Mouse (Mus musculus) liver, embryonic 13.5 days (tissue): ENCODE measurements at regions not wholly inside any gene's neighbourhood (a gene's known extent, or its start where the extent isn't known, plus 50 kb on each side); places are given as distances from the start of the nearest gene placed in this dataset.
A peak's percentile ranks its signal among the peaks of the same experiment; 100 is the strongest.

Source experiments
- ATAC-seq: fragments of 200-750 bp; cut with Nextera tagmentation; 2 replicates; pipeline ENCODE4 v1.8.0; 2017; ENCODE audit warnings: low read depth, mild to moderate bottlenecking, moderate number of reproducible peaks, moderate library complexity
- DNase-seq: peaks from one replicate; pipeline ENCODE4 v3.0.0; 2022
- H3K27ac ChIP-seq: fragments of 300-500 bp; sonication (generic); 2 replicates; pipeline ENCODE4 v1.5.1; 2015; ENCODE audit warnings: moderate library complexity, mild to moderate bottlenecking, inconsistent platforms
- H3K27me3 ChIP-seq: fragments of 300-500 bp; sonication (generic); 2 replicates; pipeline ENCODE4 v1.6.1; 2015; ENCODE audit warnings: mild to moderate bottlenecking, inconsistent platforms
- H3K36me3 ChIP-seq: fragments of 300-500 bp; sonication (generic); 2 replicates; pipeline ENCODE4 v1.6.1; 2015; ENCODE audit warnings: mild to moderate bottlenecking, inconsistent platforms
- H3K4me1 ChIP-seq: fragments of 300-500 bp; sonication (generic); replicated peaks from 2 replicates; pipeline ENCODE4 v1.6.1; 2015; ENCODE audit warnings: inconsistent platforms
- H3K4me2 ChIP-seq: fragments of 300-500 bp; sonication (generic); 2 replicates; pipeline ENCODE4 v1.6.1; 2015; ENCODE audit warnings: inconsistent platforms, mild to moderate bottlenecking, moderate library complexity
- H3K4me3 ChIP-seq: fragments of 300-500 bp; sonication (generic); replicated peaks from 2 replicates; pipeline ENCODE4 v1.5.1; 2015; ENCODE audit warnings: mild to moderate bottlenecking, inconsistent platforms
- H3K9ac ChIP-seq: fragments of 300-500 bp; sonication (generic); 2 replicates; pipeline ENCODE4 v1.6.1; 2015; ENCODE audit warnings: mild to moderate bottlenecking, inconsistent platforms
- H3K9me3 ChIP-seq: fragments of 300-500 bp; sonication (generic); replicated peaks from 2 replicates; pipeline ENCODE4 v1.6.1; 2016; ENCODE audit warnings: inconsistent platforms
- WGBS: fragments of 180-500 bp; shearing (Covaris S2); methylation state at CpG from one replicate; pipeline ENCODE4 v1.1.7; 2015; ENCODE audit not compliant: insufficient replicate concordance; 5-methylcytosine and 5-hydroxymethylcytosine counted together

GRCm38 (mm10) chr9:22998306-22998705 is 224.6 kb upstream of the Bmper start:
- no peak overlapping the region for H3K27ac ChIP-seq
- no peak for DNase-seq

GRCm38 (mm10) chr9:22999181-22999580 is 223.7 kb upstream of the Bmper start:
- WGBS = 50% methylated on average over 4 of the region's 4 CpGs
- Histone ChIP-seq H3K9ac (no peak overlapping the region), H3K9me3 (no peaks in the 10 kb centered on the region), H3K4me2 (no peak overlapping the region), H3K4me1 (no peaks in the 10 kb centered on the region), H3K4me3 (no peak overlapping the region), H3K27ac (no peak overlapping the region), H3K27me3 (no peaks in the 10 kb centered on the region), H3K36me3 (no peaks in the 10 kb centered on the region)
- no peak for ATAC-seq
- DNase-seq = no peak

More at GRCm38 (mm10) chr9:22998306-22998705, 224.6 kb upstream of the Bmper start:
- no peak for ATAC-seq
- H3K9me3 ChIP-seq = no peaks in the 10 kb centered on the region
- no peak overlapping the region for H3K4me3 ChIP-seq
- no peak overlapping the region for H3K4me2 ChIP-seq
- H3K4me1 ChIP-seq = no peaks in the 10 kb centered on the region
- H3K36me3 ChIP-seq = no peaks in the 10 kb centered on the region
- WGBS = 70% methylated on average over 6 of the region's 6 CpGs
- no peak overlapping the region for H3K9ac ChIP-seq
- no peaks in the 10 kb centered on the region for H3K27me3 ChIP-seq

- no peak overlapping the region for H3K9ac ChIP-seq
- no peak overlapping the region for H3K27ac ChIP-seq
- no peaks in the 10 kb centered on the region for H3K4me1 ChIP-seq
- ATAC-seq = no peak
- no peaks in the 10 kb centered on the region for H3K27me3 ChIP-seq
- 72% methylated on average over 3 of the region's 3 CpGs for WGBS
- H3K4me3 ChIP-seq = no peak overlapping the region
- H3K4me2 ChIP-seq = no peak overlapping the region
- no peaks in the 10 kb centered on the region for H3K9me3 ChIP-seq
- H3K36me3 ChIP-seq = no peaks in the 10 kb centered on the region
- no peak for DNase-seq
These were observed 222.7 kb upstream of the Bmper start for GRCm38 (mm10) chr9:23000200-23000599.

DNA sequence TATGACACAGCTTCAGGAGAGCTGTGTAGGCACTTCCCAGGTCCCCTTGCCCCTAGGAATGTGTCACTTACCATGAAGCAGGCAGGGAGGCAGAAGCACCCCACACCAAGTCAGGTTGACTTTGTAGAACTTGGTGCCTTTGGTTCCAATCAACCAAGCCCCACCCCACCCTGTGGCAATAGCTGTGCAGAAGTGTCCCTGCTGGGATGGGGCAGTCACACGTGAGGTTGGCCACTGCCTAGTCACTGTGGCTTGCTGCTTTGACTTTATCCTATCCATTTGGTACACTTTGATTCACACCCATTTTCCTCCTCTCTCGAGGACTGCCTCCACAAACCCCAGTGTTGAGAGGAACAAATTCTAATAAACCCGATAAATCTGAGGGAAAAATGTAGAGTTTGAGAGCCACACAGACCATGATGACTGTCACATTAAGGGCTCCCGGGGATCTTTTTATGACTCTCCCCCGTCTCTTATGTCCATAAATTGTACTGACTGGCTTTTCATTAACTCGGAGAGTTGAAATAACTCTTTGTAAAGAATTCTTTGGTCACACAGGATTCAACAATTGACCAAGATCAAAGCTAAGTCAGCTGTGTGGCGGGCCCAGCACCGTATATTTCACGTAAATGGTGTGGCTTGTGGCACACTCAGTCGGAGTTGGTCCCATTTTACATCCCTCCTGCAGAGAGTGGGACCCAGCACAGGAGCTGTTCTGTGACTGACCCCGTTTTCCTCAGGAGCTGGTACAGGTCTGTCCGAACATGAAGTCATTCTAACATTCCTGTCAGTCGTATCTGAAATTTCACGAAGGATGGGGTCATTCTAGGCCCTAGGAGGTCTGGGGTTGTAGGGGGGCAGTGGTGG is 219.4 kb upstream of the Bmper start:
- H3K4me2 ChIP-seq = no peak overlapping the region
- no peak overlapping the region for H3K4me3 ChIP-seq
- H3K27ac ChIP-seq = no peak overlapping the region
- no peak for ATAC-seq
- no peak overlapping the region for H3K9ac ChIP-seq
- 67% methylated on average over 14 of the region's 14 CpGs for WGBS
- no peaks in the 10 kb centered on the region for H3K27me3 ChIP-seq
- no peak for DNase-seq
- no peaks in the 10 kb centered on the region for H3K4me1 ChIP-seq
- no peaks in the 10 kb centered on the region for H3K36me3 ChIP-seq
- no peaks in the 10 kb centered on the region for H3K9me3 ChIP-seq

DNA sequence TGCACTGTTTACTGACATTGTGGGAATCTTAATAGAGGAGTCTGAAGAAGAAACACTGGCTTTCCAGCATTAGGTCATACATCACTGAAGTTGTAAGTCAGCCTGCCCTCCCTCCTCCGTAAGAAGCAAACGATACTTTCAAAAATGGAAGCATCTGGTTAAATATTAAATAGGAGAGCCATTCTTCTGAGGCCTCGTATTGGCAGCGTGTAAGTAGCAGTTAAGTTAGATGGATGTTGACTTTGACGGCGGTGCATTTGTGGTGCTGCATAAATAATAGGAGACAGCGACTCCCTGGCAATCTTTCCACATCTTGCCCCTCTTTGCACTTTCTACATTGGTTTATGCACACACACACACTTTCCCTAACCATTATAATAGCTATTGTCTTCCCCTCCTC is 217.9 kb upstream of the Bmper start:
- H3K4me2 ChIP-seq = no peak overlapping the region
- H3K9ac ChIP-seq = no peak overlapping the region
- H3K27ac ChIP-seq = no peak overlapping the region
- H3K9me3 ChIP-seq = no peaks in the 10 kb centered on the region
- WGBS = 68% methylated on average over 7 of the region's 7 CpGs
- no peak for ATAC-seq
- DNase-seq = no peak
- H3K27me3 ChIP-seq = peaks cover 12% of the 10 kb centered on the region
- peaks cover 6% of the 10 kb centered on the region; the same call in 1 of the 2 replicates for H3K4me1 ChIP-seq
- H3K4me3 ChIP-seq = no peak overlapping the region
- no peaks in the 10 kb centered on the region for H3K36me3 ChIP-seq

- no peak overlapping the region for H3K4me3 ChIP-seq
- H3K27ac ChIP-seq = no peak overlapping the region
- DNase-seq (no peak), ATAC-seq (no peak)
- no peak overlapping the region for H3K9ac ChIP-seq
- no peaks in the 10 kb centered on the region for H3K36me3 ChIP-seq
- peaks cover 8% of the 10 kb centered on the region; the same call in 1 of the 2 replicates for H3K4me1 ChIP-seq
- H3K4me2 ChIP-seq = peak overlapping the region; percentile 4; the same call in 1 of the 2 replicates
- H3K9me3 ChIP-seq = no peaks in the 10 kb centered on the region
- WGBS = 5% methylated on average over 24 of the region's 24 CpGs
- peaks cover 15% of the 10 kb centered on the region for H3K27me3 ChIP-seq
These were observed 213.3 kb upstream of the Bmper start for GRCm38 (mm10) chr9:23009462-23010183.

DNA sequence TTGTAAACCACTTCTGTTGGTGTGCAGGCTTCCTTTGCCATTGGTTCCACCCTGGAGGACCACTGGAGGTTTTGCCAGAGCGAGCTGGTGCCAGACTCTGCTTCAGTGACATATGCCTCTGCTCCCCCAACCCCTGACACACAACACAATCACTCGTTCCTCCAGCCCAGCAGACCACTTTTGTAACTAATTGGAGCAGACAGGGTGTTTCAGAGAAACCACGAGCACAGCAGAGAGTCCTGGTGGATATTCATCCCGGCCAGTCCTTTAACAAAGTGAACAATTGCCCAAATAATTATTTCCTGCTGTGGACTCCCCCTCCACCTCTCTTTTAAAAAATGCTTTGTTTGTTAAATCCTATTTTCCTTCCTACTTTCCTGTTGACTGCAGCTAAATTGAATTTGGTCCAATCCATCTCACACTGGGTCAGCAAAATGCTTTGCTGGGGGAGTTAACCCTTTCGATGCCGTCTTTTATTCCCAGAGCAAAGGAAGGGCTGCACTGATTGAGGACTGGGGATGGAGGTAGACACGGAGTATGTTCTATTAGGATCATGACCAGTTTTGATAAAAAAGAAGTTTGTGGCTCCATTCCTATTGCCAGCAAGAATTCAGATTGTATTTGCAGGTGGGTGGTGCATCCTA is 211.4 kb upstream of the Bmper start:
- Histone ChIP-seq H3K27ac (no peak overlapping the region), H3K4me2 (no peak overlapping the region), H3K4me3 (no peak overlapping the region), H3K4me1 (peaks cover 8% of the 10 kb centered on the region; the same call in 1 of the 2 replicates), H3K9me3 (0 out of 2 replicates have a peak, but pooled peaks cover 2% of the 10 kb centered on the region), H3K27me3 (peaks cover 15% of the 10 kb centered on the region), H3K36me3 (no peaks in the 10 kb centered on the region), H3K9ac (no peak overlapping the region)
- WGBS = 42% methylated on average over 7 of the region's 7 CpGs
- DNase-seq (no peak), ATAC-seq (no peak)

DNA sequence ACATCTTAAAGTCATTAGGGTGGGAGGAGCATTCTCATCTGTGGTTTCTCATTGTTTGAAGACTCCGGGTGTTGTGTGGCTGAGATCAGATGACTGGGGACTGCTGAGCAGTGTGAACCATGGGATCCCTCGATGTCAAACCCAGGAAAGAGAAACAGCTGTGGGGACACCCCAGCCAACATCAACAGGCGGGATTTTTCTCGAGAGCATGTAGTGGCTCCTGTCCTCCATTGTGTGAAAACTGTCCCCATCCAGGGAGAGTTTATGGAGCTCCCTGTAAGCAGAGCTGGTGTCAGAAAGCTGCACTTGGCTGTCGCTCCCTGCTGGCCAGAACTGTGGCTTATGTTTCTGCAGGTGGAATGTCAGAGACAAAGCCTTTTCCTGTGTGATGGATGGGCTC is 210.7 kb upstream of the Bmper start:
- Histone ChIP-seq H3K27ac (no peak overlapping the region), H3K9me3 (0 out of 2 replicates have a peak, but pooled peaks cover 3% of the 10 kb centered on the region), H3K9ac (no peak overlapping the region), H3K4me1 (peaks cover 8% of the 10 kb centered on the region; the same call in 1 of the 2 replicates), H3K27me3 (peaks cover 15% of the 10 kb centered on the region), H3K36me3 (no peaks in the 10 kb centered on the region), H3K4me2 (no peak overlapping the region), H3K4me3 (no peak overlapping the region)
- no peak for ATAC-seq
- DNase-seq = no peak
- 32% methylated on average over 5 of the region's 5 CpGs for WGBS

DNA sequence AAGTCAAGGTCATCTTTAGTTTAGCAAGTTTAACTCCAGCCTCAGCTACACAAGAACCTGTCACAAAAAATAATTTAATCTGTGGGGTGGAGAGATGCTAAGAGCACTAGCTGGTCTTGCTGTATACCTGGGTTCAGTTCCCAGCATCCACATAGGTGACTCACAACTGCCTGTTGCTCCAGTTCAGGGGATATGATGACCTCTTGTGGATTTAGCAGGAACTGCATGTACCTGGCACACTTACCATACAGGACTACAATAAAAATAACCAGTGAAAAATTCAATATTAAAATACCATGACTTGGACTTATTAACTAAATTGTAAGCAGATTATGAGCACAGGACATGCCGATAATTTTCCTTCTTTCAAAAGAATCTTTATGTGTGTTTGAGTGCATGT is 206.1 kb upstream of the Bmper start:
- Histone ChIP-seq H3K27ac (no peak overlapping the region), H3K4me3 (no peak overlapping the region), H3K27me3 (no peaks in the 10 kb centered on the region), H3K9me3 (0 out of 2 replicates have a peak, but pooled peaks cover 3% of the 10 kb centered on the region), H3K9ac (no peak overlapping the region), H3K4me1 (no peaks in the 10 kb centered on the region), H3K4me2 (no peak overlapping the region), H3K36me3 (no peaks in the 10 kb centered on the region)
- DNase-seq (no peak), ATAC-seq (no peak)
- WGBS = 80% methylated on average over 1 of the region's 1 CpGs

DNA sequence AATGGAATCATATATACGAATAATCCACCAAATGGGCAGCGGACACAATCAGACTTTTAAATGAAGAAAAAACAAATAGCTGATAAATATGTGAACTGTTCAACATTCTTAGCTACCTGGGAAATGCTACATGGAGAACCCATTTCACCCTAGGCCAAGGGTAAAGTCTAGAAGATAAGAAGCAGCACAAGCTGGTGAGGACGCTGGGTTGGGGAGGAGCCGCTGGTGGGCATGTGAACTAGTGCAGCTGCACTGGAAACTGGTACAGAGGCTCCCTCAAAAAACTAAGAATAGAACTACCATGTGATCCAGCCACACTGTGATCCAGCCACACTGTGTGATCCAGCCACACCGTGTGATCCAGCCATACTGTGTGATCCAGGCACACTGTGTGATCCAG is 198.8 kb upstream of the Bmper start:
- no peaks in the 10 kb centered on the region for H3K36me3 ChIP-seq
- no peaks in the 10 kb centered on the region for H3K4me1 ChIP-seq
- H3K4me3 ChIP-seq = no peak overlapping the region
- ATAC-seq (no peak), DNase-seq (no peak)
- H3K27me3 ChIP-seq = no peaks in the 10 kb centered on the region
- no peaks in the 10 kb centered on the region for H3K9me3 ChIP-seq
- H3K27ac ChIP-seq = no peak overlapping the region
- no peak overlapping the region for H3K9ac ChIP-seq
- H3K4me2 ChIP-seq = no peak overlapping the region
- 68% methylated on average over 5 of the region's 5 CpGs for WGBS

DNA sequence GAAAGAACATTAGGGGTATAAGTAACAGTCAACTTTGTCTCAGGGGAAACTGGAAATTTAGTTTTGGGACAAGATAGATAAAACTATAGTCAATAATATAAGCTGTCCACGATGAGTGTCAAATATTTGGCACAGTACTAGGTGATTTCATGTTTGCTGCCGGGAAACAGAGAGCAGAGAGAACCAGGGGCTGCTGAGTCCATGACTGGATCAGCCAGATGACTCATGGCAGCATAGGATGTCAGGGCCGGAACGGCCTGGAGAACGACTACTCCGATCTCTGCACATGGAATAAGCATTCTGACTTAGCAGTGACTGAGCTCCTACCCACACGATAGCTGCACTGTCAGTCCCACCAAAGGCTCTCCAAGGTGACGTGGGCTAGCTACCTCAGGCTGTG is 197.6 kb upstream of the Bmper start:
- no peak overlapping the region for H3K27ac ChIP-seq
- no peak overlapping the region for H3K4me3 ChIP-seq
- DNase-seq (no peak), ATAC-seq (no peak)
- H3K9me3 ChIP-seq = no peaks in the 10 kb centered on the region
- no peaks in the 10 kb centered on the region for H3K4me1 ChIP-seq
- no peak overlapping the region for H3K9ac ChIP-seq
- H3K4me2 ChIP-seq = no peak overlapping the region
- no peaks in the 10 kb centered on the region for H3K36me3 ChIP-seq
- no peaks in the 10 kb centered on the region for H3K27me3 ChIP-seq
- 76% methylated on average over 8 of the region's 8 CpGs for WGBS
